Comparison of ENCODE assay signal across 17 mouse cellular contexts in the genomic region with DNA sequence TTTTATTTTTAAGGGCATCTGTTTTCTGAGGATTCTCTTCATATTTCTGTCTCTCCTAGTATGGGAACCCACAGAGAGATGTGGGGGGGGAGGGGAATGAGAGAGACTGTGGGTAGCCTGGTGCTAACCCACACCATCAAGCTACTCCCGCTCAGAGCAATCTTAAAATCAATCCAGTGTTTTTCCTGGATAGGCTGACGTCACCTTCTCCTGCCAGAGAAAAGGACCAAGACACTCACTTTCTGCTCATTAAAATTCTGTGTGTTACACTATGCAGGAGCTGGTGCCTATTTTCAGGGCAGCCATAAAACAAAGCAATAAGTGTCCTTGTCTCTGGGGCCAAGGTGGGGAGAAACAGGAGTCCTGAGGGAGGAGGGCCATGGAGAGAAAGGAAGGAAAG.
"Had no signal": no experiment of that assay in that cellular context is flagged by ENCODE, and none has a peak within 500 bp of the region (broad histone marks: within the 10 kb centered on the region; RNA-seq: fewer than 3 reads in every experiment).

No protein-coding gene starts in this region.

- H3K4me1 ChIP-seq: limb, embryonic 12.5 days; liver, embryonic 13.5 days; lung, embryonic 15.5 days; megakaryocyte, embryonic 14.5 days; midbrain, embryonic 12.5 days had no signal

- H3K4me2 ChIP-seq: limb, embryonic 12.5 days; liver, embryonic 13.5 days; lung, embryonic 15.5 days; midbrain, embryonic 12.5 days; stomach, embryonic 15.5 days had no signal

- H3K27me3 ChIP-seq: limb, embryonic 12.5 days; liver, embryonic 13.5 days; lung, embryonic 15.5 days; megakaryocyte, embryonic 14.5 days; midbrain, embryonic 12.5 days; stomach, embryonic 15.5 days had no signal

- H3K4me3 ChIP-seq: left cerebral cortex, adult 2 months; limb, embryonic 12.5 days; liver, embryonic 13.5 days; lung, embryonic 15.5 days; megakaryocyte, embryonic 14.5 days; midbrain, embryonic 12.5 days; stomach, embryonic 15.5 days had no signal

- H3K36me3 ChIP-seq: limb, embryonic 12.5 days; liver, embryonic 13.5 days; lung, embryonic 15.5 days; midbrain, embryonic 12.5 days; stomach, embryonic 15.5 days had no signal

- H3K9me3 ChIP-seq: limb, embryonic 12.5 days; liver, embryonic 13.5 days; lung, embryonic 15.5 days; megakaryocyte, embryonic 14.5 days; midbrain, embryonic 12.5 days; stomach, embryonic 15.5 days had no signal

- ATAC-seq: intestine, postnatal 0 days; liver, postnatal 0 days had no signal

- DNase-seq: kidney, adult 8-10 months; kidney, postnatal 25 days; liver; liver, embryonic 13.5 days; liver, postnatal 0 days; lung, postnatal 14 days; retina, postnatal 1 day; right cerebral cortex, postnatal 14 days; thymus, postnatal 36 days had no signal

- H3K27ac ChIP-seq: left cerebral cortex, adult 2 months; limb, embryonic 12.5 days; liver, embryonic 13.5 days; lung, embryonic 15.5 days; macrophage; midbrain, embryonic 12.5 days; stomach, embryonic 15.5 days had no signal

- H3K9ac ChIP-seq: limb, embryonic 12.5 days; liver, embryonic 13.5 days; liver, postnatal 0 days; lung, embryonic 15.5 days; midbrain, embryonic 12.5 days; stomach, embryonic 15.5 days had no signal
